Comparison of ENCODE assay signal across 9 mouse cellular contexts in the genomic region with DNA sequence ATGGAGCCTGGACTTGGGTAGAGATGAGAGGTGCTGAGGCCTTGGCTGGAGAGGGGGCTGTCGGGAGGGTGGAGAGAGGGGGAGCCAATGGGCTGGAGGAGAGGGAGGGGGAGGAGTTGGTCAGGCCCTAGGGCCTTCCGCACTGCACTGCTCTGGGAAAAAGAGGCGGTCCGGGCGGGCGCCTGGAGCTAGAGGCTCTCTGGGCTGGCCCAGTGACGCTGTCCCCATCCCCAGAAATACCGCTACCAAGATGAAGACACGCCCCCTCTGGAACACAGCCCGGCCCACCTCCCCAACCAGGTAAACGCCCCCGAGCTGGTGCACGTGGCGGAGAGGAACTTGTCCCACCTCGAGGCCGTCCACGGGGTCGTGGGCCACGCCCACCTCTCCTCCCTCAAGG. TPM values are rescaled to one million over a fixed set of nuclear protein-coding genes. Genes with fewer than 3 reads are reported as not detected.
DNase-seq lines count a peak whose midpoint lies in the region; ATAC-seq and TF ChIP-seq lines count a peak whose summit lies in the region.
"Had no signal": no experiment of that assay in that cellular context is flagged by ENCODE, and none has a peak within 500 bp of the region (broad histone marks: within the 10 kb centered on the region; RNA-seq: fewer than 3 reads in every experiment).

No protein-coding gene starts in this region.

- peaks cover 7% of the 10 kb centered on the region; the same call in 1 of the 2 replicates for H3K36me3 ChIP-seq in heart, embryonic 11.5 days (ENCODE audit: control insufficient read depth, insufficient read depth, low read length)
- peaks cover 10% of the 10 kb centered on the region for H3K36me3 ChIP-seq in midbrain, embryonic 16.5 days (ENCODE audit: control insufficient read depth, insufficient read depth, low read length)

- TF ChIP-seq CTCF in left cerebral cortex, adult 2 months (IDR thresholded peaks at IDR 0.05) = no peak

- no peaks in the 10 kb centered on the region for H3K27me3 ChIP-seq in heart, embryonic 11.5 days (ENCODE audit: control insufficient read depth, insufficient read depth, low read length)
- no peaks in the 10 kb centered on the region for H3K27me3 ChIP-seq in midbrain, embryonic 16.5 days (ENCODE audit: control insufficient read depth, insufficient read depth, low read depth, low read length)
- H3K27me3 ChIP-seq: megakaryocyte, embryonic 14.5 days had no signal

- H3K4me3 ChIP-seq in left cerebral cortex, adult 2 months = peak overlapping the region; percentile 38
- peak overlapping the region; percentile 22 for H3K4me3 ChIP-seq in heart, embryonic 11.5 days (ENCODE audit: low read depth, low read length)
- H3K4me3 ChIP-seq in midbrain, embryonic 16.5 days (ENCODE audit: low read depth, low read length) = peak overlapping the region; percentile 18
- H3K4me3 ChIP-seq: megakaryocyte, embryonic 14.5 days had no signal

- peak in 1 of 2 experiments; percentile 48 for DNase-seq in left cerebral cortex, adult 2 months (ENCODE audit: extremely low spot score in 1 of 2, low spot score in 2 of 2)
- no peak for DNase-seq in left cerebral cortex, adult 8-10 months (ENCODE audit: low spot score in 2 of 2)
- peak; percentile 81 for DNase-seq in embryo, embryonic 9.5 days (ENCODE audit: extremely low spot score)
- peak; percentile 76 to 81 for DNase-seq in kidney, postnatal 4 days

- H3K9me3 ChIP-seq in heart, embryonic 11.5 days (replicated peaks; ENCODE audit: control insufficient read depth, low read length) = no peaks in the 10 kb centered on the region
- H3K9me3 ChIP-seq in midbrain, embryonic 16.5 days (replicated peaks; ENCODE audit: control insufficient read depth, low read length, poor library complexity, severe bottlenecking) = no peaks in the 10 kb centered on the region
- H3K9me3 ChIP-seq: megakaryocyte, embryonic 14.5 days had no signal

- H3K4me1 ChIP-seq in heart, embryonic 11.5 days (ENCODE audit: control insufficient read depth, insufficient read depth, low read length) = peaks cover 44% of the 10 kb centered on the region
- peaks cover 79% of the 10 kb centered on the region for H3K4me1 ChIP-seq in midbrain, embryonic 16.5 days (ENCODE audit: control insufficient read depth, insufficient read depth, low read length)

- peak; percentile 46; the same call in 1 of the 2 replicates for ATAC-seq in heart, embryonic 11.5 days (replicated peaks; ENCODE audit: insufficient number of reproducible peaks, low FRiP score, low TSS enrichment)
- no peak for ATAC-seq in midbrain, embryonic 16.5 days
- ATAC-seq in inflammation-experienced regulatory T-cells, adult 6 months = no peak
- no peak for ATAC-seq in monocyte, adult 5-6 weeks (replicated peaks; ENCODE audit: insufficient number of reproducible peaks, low FRiP score, low TSS enrichment, poor library complexity, severe bottlenecking)

- H3K27ac ChIP-seq in left cerebral cortex, adult 2 months = peak overlapping the region; percentile 84
- H3K27ac ChIP-seq in heart, embryonic 11.5 days (ENCODE audit: low read depth, low read length) = no peak overlapping the region
- peak overlapping the region; percentile 95 for H3K27ac ChIP-seq in midbrain, embryonic 16.5 days (ENCODE audit: low read length)

- peak overlapping the region; percentile 66 for H3K4me2 ChIP-seq in heart, embryonic 11.5 days
- peak overlapping the region; percentile 68 for H3K4me2 ChIP-seq in midbrain, embryonic 16.5 days (ENCODE audit: low read length)

- intact Hi-C loops in left cerebral cortex, adult 2 months (cut with DNase I) = no loop called here

- no peak overlapping the region; the same call in 1 of the 2 replicates for H3K9ac ChIP-seq in heart, embryonic 11.5 days (ENCODE audit: low read depth, low read length)
- H3K9ac ChIP-seq in midbrain, embryonic 16.5 days (ENCODE audit: low read depth, low read length) = peak overlapping the region; percentile 59

- 0% methylated on average over 19 of the region's 19 CpGs for WGBS in heart, embryonic 11.5 days (ENCODE audit: insufficient replicate concordance)
- WGBS in midbrain, embryonic 16.5 days = 2% methylated on average over 19 of the region's 19 CpGs

RNA-seq across cellular contexts. Expression of gene Dlg4, which starts 9.9 kb away (rescaled TPM):
- 100 to 1,000 TPM; 818 to 875 TPM for total RNA-seq in left cerebral cortex, adult 2 months (2021)
- total RNA-seq in left cerebral cortex, adult 8-10 months (2022) = 100 to 1,000 TPM; 721 to 849 (median 797) TPM
- 10.2 and 10.4 TPM in 2 replicates for polyA plus RNA-seq in heart, embryonic 11.5 days (2014; fragmentation: Nextera tagmentation; extraction: Ambion mirVana)
- polyA plus RNA-seq in midbrain, embryonic 16.5 days (2015; fragmentation: Nextera tagmentation; extraction: Ambion mirVana) = 23.4 and 30.0 TPM in 2 replicates
- 10 to 100 TPM in 2 of 3 experiments, 1 to 10 TPM in 1; 7.1 to 14.6 (median 11.2) TPM for polyA plus RNA-seq in inflammation-experienced regulatory T-cells, adult 6 months (2017; shearing (Covaris generic))
- total RNA-seq in monocyte, adult 5-6 weeks (2017) = 3.5 to 20.2 TPM (median 6.5 TPM) in 3 replicates

RNA-seq across cellular contexts. Expression of gene Acadvl, which starts 11.5 kb away (rescaled TPM):
- 10 to 100 TPM; 59.4 to 62.5 TPM for total RNA-seq in left cerebral cortex, adult 2 months (2021)
- total RNA-seq in left cerebral cortex, adult 8-10 months (2022) = 10 to 100 TPM; 57.9 to 68.3 (median 61.2) TPM
- polyA plus RNA-seq in heart, embryonic 11.5 days (2014; fragmentation: Nextera tagmentation; extraction: Ambion mirVana) = 94.1 and 111 TPM in 2 replicates
- polyA plus RNA-seq in midbrain, embryonic 16.5 days (2015; fragmentation: Nextera tagmentation; extraction: Ambion mirVana) = 56.3 and 61.6 TPM in 2 replicates
- polyA plus RNA-seq in inflammation-experienced regulatory T-cells, adult 6 months (2017; shearing (Covaris generic)) = 100 to 1,000 TPM; 110 to 132 (median 128) TPM
- 46.9 to 64.6 TPM (median 55.3 TPM) in 3 replicates for total RNA-seq in monocyte, adult 5-6 weeks (2017)

RNA-seq across cellular contexts. Expression of gene Dvl2, which starts 26.3 kb away (rescaled TPM):
- total RNA-seq in left cerebral cortex, adult 2 months (2021) = 10 to 100 TPM; 32.6 to 32.9 TPM
- 10 to 100 TPM; 28.0 to 36.9 (median 32.9) TPM for total RNA-seq in left cerebral cortex, adult 8-10 months (2022)
- 18.6 and 18.9 TPM in 2 replicates for polyA plus RNA-seq in heart, embryonic 11.5 days (2014; fragmentation: Nextera tagmentation; extraction: Ambion mirVana)
- 21.9 and 26.1 TPM in 2 replicates for polyA plus RNA-seq in midbrain, embryonic 16.5 days (2015; fragmentation: Nextera tagmentation; extraction: Ambion mirVana)
- 1 to 10 TPM; 2.5 to 5.0 (median 4.9) TPM for polyA plus RNA-seq in inflammation-experienced regulatory T-cells, adult 6 months (2017; shearing (Covaris generic))
- total RNA-seq in monocyte, adult 5-6 weeks (2017) = 18.6 to 27.1 TPM (median 19.1 TPM) in 3 replicates

RNA-seq across cellular contexts. Expression of gene Asgr1, which starts 27.2 kb away (rescaled TPM):
- total RNA-seq in left cerebral cortex, adult 2 months (2021) = 1 to 10 TPM; 1.8 to 2.1 TPM
- 1 to 10 TPM in 2 of 4 experiments, under 1 TPM in 2; 0.77 to 2.4 (median 1.5) TPM for total RNA-seq in left cerebral cortex, adult 8-10 months (2022)
- polyA plus RNA-seq in heart, embryonic 11.5 days (2014; fragmentation: Nextera tagmentation; extraction: Ambion mirVana) = 0.13 TPM in 1 of 2 replicates, not detected in the other
- polyA plus RNA-seq in midbrain, embryonic 16.5 days (2015; fragmentation: Nextera tagmentation; extraction: Ambion mirVana) = 2.3 and 3.0 TPM in 2 replicates
- not detected for polyA plus RNA-seq in inflammation-experienced regulatory T-cells, adult 6 months (2017; shearing (Covaris generic))
- not detected in 3 replicates for total RNA-seq in monocyte, adult 5-6 weeks (2017)

RNA-seq across cellular contexts. Expression of gene Phf23, which starts 31.1 kb away (rescaled TPM):
- total RNA-seq in left cerebral cortex, adult 2 months (2021) = 10 to 100 TPM; 44.3 to 48.9 TPM
- 10 to 100 TPM; 49.6 to 59.9 (median 51.8) TPM for total RNA-seq in left cerebral cortex, adult 8-10 months (2022)
- polyA plus RNA-seq in heart, embryonic 11.5 days (2014; fragmentation: Nextera tagmentation; extraction: Ambion mirVana) = 27.3 and 29.9 TPM in 2 replicates
- polyA plus RNA-seq in midbrain, embryonic 16.5 days (2015; fragmentation: Nextera tagmentation; extraction: Ambion mirVana) = 51.2 and 58.6 TPM in 2 replicates
- 10 to 100 TPM; 32.7 to 38.3 (median 36.0) TPM for polyA plus RNA-seq in inflammation-experienced regulatory T-cells, adult 6 months (2017; shearing (Covaris generic))
- total RNA-seq in monocyte, adult 5-6 weeks (2017) = 48.7 to 74.0 TPM (median 57.5 TPM) in 3 replicates

Comparison
In these comparisons a context has a peak if more than half of its experiments do, and no peak if none do; other contexts are left out.
1. DNase-seq: peak in embryo, embryonic 9.5 days (single experiment) and kidney, postnatal 4 days (2 of 2); none in left cerebral cortex, adult 8-10 months (0 of 2).
2. RNA of gene Dlg4, which starts 9.9 kb away (total RNA-seq): 818 to 875 TPM in left cerebral cortex, adult 2 months and 721 to 849 TPM in left cerebral cortex, adult 8-10 months; 3.5 to 20.2 TPM in monocyte, adult 5-6 weeks; every median in the first group is over 10 times any median in the second.
3. Peak in every context shown above with its lines, with median percentiles within 50 percentile points of each other: H3K4me3 ChIP-seq.